8 mouse cellular contexts compared by ENCODE assay signal in genomic region chr6:125494092-125494871, GRCm38 (mm10). TPM values are rescaled to one million over a fixed set of nuclear protein-coding genes. Genes with fewer than 3 reads are reported as not detected.
DNase-seq lines count a peak whose midpoint lies in the region; ATAC-seq and TF ChIP-seq lines count a peak whose summit lies in the region.

Gene Cd9 (minus strand): TSS chr6:125494791.

- no peak for TF ChIP-seq CTCF in E14TG2a.4 (conservative IDR thresholded peaks at IDR 0.05; ENCODE audit: low read length)
- no peak for TF ChIP-seq CTCF in lung, embryonic 14.5 days (IDR thresholded peaks at IDR 0.05; ENCODE audit: low read depth)

- peaks cover 85% of the 10 kb centered on the region for H3K4me1 ChIP-seq in E14TG2a.4 (replicated peaks; ENCODE audit: low read depth, low read length)
- H3K4me1 ChIP-seq in forebrain, embryonic 14.5 days (ENCODE audit: control insufficient read depth, insufficient read depth, low read length) = peaks cover 5% of the 10 kb centered on the region
- no peaks in the 10 kb centered on the region for H3K4me1 ChIP-seq in lung, embryonic 14.5 days (ENCODE audit: insufficient read depth)
- H3K4me1 ChIP-seq in neural tube, embryonic 15.5 days = peaks cover 27% of the 10 kb centered on the region

- ATAC-seq in forebrain, embryonic 14.5 days = peak; percentile 91
- ATAC-seq in lung, embryonic 14.5 days (ENCODE audit: insufficient read depth) = peak; percentile 88
- ATAC-seq in neural tube, embryonic 15.5 days (ENCODE audit: low FRiP score) = peak; percentile 77

- WGBS in forebrain, embryonic 14.5 days = under 1% methylated on average over 61 of the region's 61 CpGs
- WGBS in large intestine, adult 2 months = under 1% methylated on average over 61 of the region's 61 CpGs
- WGBS in lung, embryonic 14.5 days = under 1% methylated on average over 61 of the region's 61 CpGs
- WGBS in neural tube, embryonic 15.5 days = under 1% methylated on average over 61 of the region's 61 CpGs

- H3K9me3 ChIP-seq in E14TG2a.4 (ENCODE audit: low read length) = no peaks in the 10 kb centered on the region
- H3K9me3 ChIP-seq in forebrain, embryonic 14.5 days (replicated peaks; ENCODE audit: control insufficient read depth, low read length) = no peaks in the 10 kb centered on the region
- H3K9me3 ChIP-seq in lung, embryonic 14.5 days (ENCODE audit: low read depth, low read length) = no peaks in the 10 kb centered on the region
- no peaks in the 10 kb centered on the region for H3K9me3 ChIP-seq in neural tube, embryonic 15.5 days (replicated peaks)

- peak within 1 kb of the TSS; percentile 83 for H3K4me2 ChIP-seq in forebrain, embryonic 14.5 days (ENCODE audit: low read length)
- H3K4me2 ChIP-seq in lung, embryonic 14.5 days = peak within 1 kb of the TSS; percentile 80
- peak within 1 kb of the TSS; percentile 95 for H3K4me2 ChIP-seq in neural tube, embryonic 15.5 days

- peak within 1 kb of the TSS; percentile 71 for H3K9ac ChIP-seq in forebrain, embryonic 14.5 days (ENCODE audit: low read length)
- peak within 1 kb of the TSS; percentile 62 for H3K9ac ChIP-seq in lung, embryonic 14.5 days
- H3K9ac ChIP-seq in neural tube, embryonic 15.5 days (replicated peaks) = peak within 1 kb of the TSS; percentile 56

- H3K27ac ChIP-seq in forebrain, embryonic 14.5 days (ENCODE audit: low read depth, low read length) = peak within 1 kb of the TSS; percentile 67; the same call in 1 of the 2 replicates
- H3K27ac ChIP-seq in lung, embryonic 14.5 days (ENCODE audit: low read depth) = peak within 1 kb of the TSS; percentile 83
- peak within 1 kb of the TSS; percentile 72 for H3K27ac ChIP-seq in neural tube, embryonic 15.5 days (replicated peaks)

- DNase-seq in adrenal gland, postnatal 14 days = peak; percentile 87
- peak; percentile 79 for DNase-seq in forebrain, embryonic 14.5 days (ENCODE audit: low spot score)
- no peak for DNase-seq in heart, postnatal 25 days (ENCODE audit: low spot score)
- no peak for DNase-seq in large intestine, adult 2 months (ENCODE audit: low read depth, low spot score)
- peak; percentile 82 for DNase-seq in lung, embryonic 14.5 days
- peak; percentile 43 to 50 for DNase-seq in thymus, postnatal 36 days

- intact Hi-C loops in heart, postnatal 25 days (cut with DNase I) = loop anchor here (1.0 kb wide), 1 partner anchor 67 kb away; no protein-coding TSS in a partner anchor

- H3K36me3 ChIP-seq in E14TG2a.4 (ENCODE audit: insufficient read depth, low read length) = peaks cover 38% of the 10 kb centered on the region
- H3K36me3 ChIP-seq in forebrain, embryonic 14.5 days (ENCODE audit: control insufficient read depth, insufficient read depth, low read length) = no peaks in the 10 kb centered on the region
- H3K36me3 ChIP-seq in lung, embryonic 14.5 days (ENCODE audit: insufficient read depth) = no peaks in the 10 kb centered on the region
- H3K36me3 ChIP-seq in neural tube, embryonic 15.5 days = no peaks in the 10 kb centered on the region

- H3K4me3 ChIP-seq in E14TG2a.4 (replicated peaks; ENCODE audit: low read length) = peak within 1 kb of the TSS; percentile 97
- peak within 1 kb of the TSS; percentile 59 for H3K4me3 ChIP-seq in forebrain, embryonic 14.5 days (ENCODE audit: low read depth, low read length)
- peak within 1 kb of the TSS; percentile 64 for H3K4me3 ChIP-seq in lung, embryonic 14.5 days (ENCODE audit: low read depth, low read length)
- H3K4me3 ChIP-seq in neural tube, embryonic 15.5 days (replicated peaks) = peak within 1 kb of the TSS; percentile 60

- no peaks in the 10 kb centered on the region for H3K27me3 ChIP-seq in E14TG2a.4 (ENCODE audit: insufficient read depth, low read length)
- peaks cover 5% of the 10 kb centered on the region; the same call in 1 of the 2 replicates for H3K27me3 ChIP-seq in forebrain, embryonic 14.5 days (replicated peaks; ENCODE audit: control insufficient read depth, insufficient read depth, low read length)
- H3K27me3 ChIP-seq in lung, embryonic 14.5 days (ENCODE audit: insufficient read depth, low read length) = peaks cover 30% of the 10 kb centered on the region
- peaks cover 26% of the 10 kb centered on the region for H3K27me3 ChIP-seq in neural tube, embryonic 15.5 days (replicated peaks)

RNA-seq across cellular contexts. Expression of gene Cd9, which starts in this region (rescaled TPM):
- total RNA-seq in adrenal gland, postnatal 14 days (2021) = 135 and 148 TPM in 2 replicates
- polyA plus RNA-seq in forebrain, embryonic 14.5 days (2014; fragmentation: Nextera tagmentation; extraction: Ambion mirVana) = 77.8 and 85.5 TPM in 2 replicates
- 10 to 100 TPM; 57.5 to 63.4 TPM for total RNA-seq in heart, postnatal 25 days (2021)
- 130 and 164 TPM in 2 replicates for polyA plus RNA-seq in large intestine, adult 2 months (2012; rRNA removed)
- polyA plus RNA-seq in lung, embryonic 14.5 days (2014; fragmentation: Nextera tagmentation; extraction: Ambion mirVana) = 128 TPM in 2 replicates
- 112 and 130 TPM in 2 replicates for polyA plus RNA-seq in neural tube, embryonic 15.5 days (2015; fragmentation: Nextera tagmentation; extraction: Ambion mirVana)

Comparison
In these comparisons a context has a peak if more than half of its experiments do, and no peak if none do; other contexts are left out.
1. DNase-seq: peak in adrenal gland, postnatal 14 days (single experiment), forebrain, embryonic 14.5 days (single experiment), lung, embryonic 14.5 days (single experiment) and thymus, postnatal 36 days (2 of 2); none in heart, postnatal 25 days (single experiment) and large intestine, adult 2 months (single experiment).
2. Peak in every context shown above with its lines, with median percentiles within 50 percentile points of each other: H3K4me3 ChIP-seq, ATAC-seq, H3K27ac ChIP-seq, H3K4me2 ChIP-seq and H3K9ac ChIP-seq.